Mouse (Mus musculus): ENCODE measurements around the gene Crb2. TPM values are rescaled to one million over a fixed set of nuclear protein-coding genes. Genes with fewer than 3 reads are reported as not detected.

Crb2 gene
- polyA plus RNA-seq, 1 experiment from 2014 or later = not detected

DNA sequence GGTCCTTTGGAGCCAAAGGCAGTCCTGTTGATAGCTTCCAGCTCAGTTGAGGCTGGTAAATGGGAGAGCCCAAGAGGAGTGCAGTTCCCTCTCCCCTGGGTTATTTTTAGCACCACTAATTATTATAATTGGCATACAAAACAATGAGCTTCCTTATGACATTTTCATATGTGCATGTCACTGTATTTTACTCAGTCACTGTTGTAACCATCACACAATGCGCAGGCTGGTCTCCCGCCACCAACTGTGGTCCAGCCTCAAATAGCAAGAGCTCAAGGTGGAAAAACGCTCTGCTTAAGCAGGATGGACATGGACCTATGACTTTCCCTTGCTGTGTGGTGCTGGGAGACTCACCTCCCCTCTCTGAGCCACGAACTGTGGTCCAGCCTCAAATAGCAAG lies 18.3 kb upstream of the Crb2 start:
- Histone ChIP-seq H3K79me2 (ENCODE audit: inconsistent target) (no peaks in the 10 kb centered on the region), H3K27ac (no peak overlapping the region), H3K4me3 (ENCODE audit: inconsistent target) (no peak overlapping the region), H3K36me3 (ENCODE audit: inconsistent target) (no peaks in the 10 kb centered on the region)
- 91% methylated on average over 4 of the region's 4 CpGs for WGBS (ENCODE audit: missing documents)

DNA sequence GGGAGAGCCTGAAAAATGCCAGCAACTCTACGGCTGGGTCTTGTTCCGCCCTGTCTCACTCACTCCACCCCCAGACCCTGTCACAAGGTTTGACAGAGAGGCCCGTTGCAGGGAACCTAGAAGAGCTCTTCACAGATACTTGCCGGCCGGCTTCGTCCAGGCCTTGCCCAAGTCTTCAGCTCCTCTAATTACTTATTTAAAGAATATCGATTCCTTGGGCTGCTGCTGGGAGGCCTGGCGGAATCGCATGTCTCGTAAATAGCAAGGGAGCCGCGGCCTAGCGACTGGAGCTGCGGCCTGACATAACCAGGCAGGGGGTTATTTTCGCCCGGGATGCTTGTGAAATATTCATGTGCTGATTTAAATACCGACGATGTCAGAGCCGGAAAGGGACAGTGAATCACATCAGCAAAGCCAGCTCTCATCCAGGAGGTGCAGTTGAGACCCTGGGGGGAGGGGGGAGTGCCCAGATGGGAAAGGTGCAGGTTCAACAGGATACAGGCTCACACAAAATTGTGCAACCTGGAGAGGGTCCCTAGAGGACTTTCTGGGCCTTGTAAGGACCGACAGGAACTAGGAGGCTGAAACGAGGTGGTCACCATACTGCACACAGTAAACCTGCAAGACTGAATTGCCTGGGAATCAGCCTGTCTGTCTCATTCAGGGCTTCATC lies 17.6 kb upstream of the Crb2 start:
- 74% methylated on average over 21 of the region's 21 CpGs for WGBS (ENCODE audit: missing documents)
- Histone ChIP-seq H3K27ac (no peak overlapping the region), H3K36me3 (ENCODE audit: inconsistent target) (no peaks in the 10 kb centered on the region), H3K4me3 (ENCODE audit: inconsistent target) (no peak overlapping the region), H3K79me2 (ENCODE audit: inconsistent target) (no peaks in the 10 kb centered on the region)

GRCm38 (mm10) chr2:37760633-37761032 lies 15.4 kb upstream of the Crb2 start:
- Histone ChIP-seq H3K4me3 (ENCODE audit: inconsistent target) (no peak overlapping the region), H3K36me3 (ENCODE audit: inconsistent target) (no peaks in the 10 kb centered on the region), H3K79me2 (ENCODE audit: inconsistent target) (no peaks in the 10 kb centered on the region), H3K27ac (no peak overlapping the region)
- 92% methylated on average over 6 of the region's 6 CpGs for WGBS (ENCODE audit: missing documents)

GRCm38 (mm10) chr2:37763638-37764037 lies 12.4 kb upstream of the Crb2 start:
- WGBS (ENCODE audit: missing documents) = 78% methylated on average over 3 of the region's 3 CpGs
- no peaks in the 10 kb centered on the region for H3K36me3 ChIP-seq (ENCODE audit: inconsistent target)
- H3K4me3 ChIP-seq (ENCODE audit: inconsistent target) = no peak overlapping the region
- no peaks in the 10 kb centered on the region for H3K79me2 ChIP-seq (ENCODE audit: inconsistent target)
- no peak overlapping the region for H3K27ac ChIP-seq

DNA sequence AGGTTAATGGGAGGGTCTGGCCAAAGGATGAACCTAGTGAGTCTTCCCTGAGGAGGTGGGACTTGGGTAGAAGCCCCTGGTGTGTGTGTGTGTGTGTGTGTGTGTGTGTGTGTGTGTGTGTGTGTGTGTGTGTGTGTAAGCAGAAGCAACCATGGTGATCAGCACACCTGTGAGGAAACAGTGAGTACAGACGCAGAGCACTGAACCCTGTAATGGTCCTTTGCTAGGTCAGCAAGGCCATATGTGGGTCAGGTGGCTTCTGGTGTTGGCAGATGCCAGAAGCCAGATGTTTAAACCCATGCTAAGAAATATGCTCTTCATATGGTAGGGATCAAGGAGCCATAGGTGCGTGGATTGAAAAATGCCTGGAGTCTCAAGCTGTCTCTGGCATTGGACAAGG lies 11.5 kb upstream of the Crb2 start:
- no peaks in the 10 kb centered on the region for H3K36me3 ChIP-seq (ENCODE audit: inconsistent target)
- no peak overlapping the region for H3K27ac ChIP-seq
- WGBS (ENCODE audit: missing documents) = 81% methylated on average over 1 of the region's 2 CpGs

DNA sequence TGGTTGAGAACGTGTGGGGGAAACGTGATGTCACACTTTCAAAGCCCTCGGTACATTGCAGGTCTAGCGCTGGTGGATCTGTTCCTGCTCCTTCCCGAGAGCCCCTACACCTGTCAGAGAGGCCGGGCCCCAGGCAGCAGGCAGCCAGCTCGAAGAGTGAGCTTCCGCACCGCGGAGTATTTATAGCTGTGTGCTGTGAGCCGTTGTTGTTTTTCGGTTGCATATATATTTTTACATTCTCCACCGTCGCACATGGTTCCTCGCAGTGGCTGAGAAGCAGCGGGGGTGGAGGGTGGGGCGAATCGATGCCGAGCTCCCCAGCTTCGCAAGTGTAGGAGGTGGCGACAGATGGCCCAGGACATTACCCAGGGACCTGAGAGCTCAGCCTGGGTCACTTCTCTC lies 11.0 kb upstream of the Crb2 start:
- no peak overlapping the region for H3K27ac ChIP-seq
- WGBS (ENCODE audit: missing documents) = 17% methylated on average over 21 of the region's 21 CpGs
- H3K4me3 ChIP-seq (ENCODE audit: inconsistent target) = no peak overlapping the region
- H3K79me2 ChIP-seq (ENCODE audit: inconsistent target) = no peaks in the 10 kb centered on the region
- no peaks in the 10 kb centered on the region for H3K36me3 ChIP-seq (ENCODE audit: inconsistent target)

More for the DNA sequence above, 11.5 kb upstream of the Crb2 start:
- no peak overlapping the region for H3K4me3 ChIP-seq (ENCODE audit: inconsistent target)
- H3K79me2 ChIP-seq (ENCODE audit: inconsistent target) = no peaks in the 10 kb centered on the region

DNA sequence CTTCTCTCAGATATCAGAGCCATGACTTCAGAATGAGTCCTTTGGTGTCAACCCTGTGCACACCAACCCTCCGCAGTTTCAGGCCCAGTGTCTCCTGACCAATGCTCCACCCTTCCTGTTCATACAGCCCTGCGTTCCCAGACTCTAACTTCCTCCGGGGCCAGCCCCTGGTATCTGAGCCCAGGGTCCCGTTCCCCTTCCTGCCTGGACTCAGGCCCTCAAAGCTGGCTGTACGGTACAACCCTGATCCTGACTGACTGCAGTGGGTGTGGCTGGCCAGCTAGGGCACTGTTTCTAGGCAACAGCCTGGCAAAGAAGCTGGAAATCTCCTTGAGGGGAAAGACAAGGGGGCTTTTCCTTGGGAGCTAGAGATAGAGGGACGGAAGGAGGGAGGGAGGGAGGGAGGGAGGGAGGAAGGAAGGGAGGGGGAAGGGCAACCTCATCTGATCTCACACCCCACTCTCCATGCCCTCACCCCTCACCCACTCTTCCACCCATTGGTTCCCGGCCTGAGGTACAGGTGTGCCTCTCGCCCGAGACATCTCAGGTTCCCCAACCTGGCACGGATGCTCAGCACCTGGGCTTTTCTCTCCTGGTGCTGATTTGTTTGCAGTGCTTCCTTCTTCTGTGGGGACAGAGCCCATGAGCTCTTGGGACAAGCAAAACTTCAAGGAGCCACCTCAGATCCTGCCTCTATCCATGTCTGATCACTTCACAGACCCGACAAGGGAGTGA lies 9.9 kb upstream of the Crb2 start:
- 50% methylated on average over 10 of the region's 11 CpGs for WGBS (ENCODE audit: missing documents)
- no peaks in the 10 kb centered on the region for H3K36me3 ChIP-seq (ENCODE audit: inconsistent target)
- no peak overlapping the region for H3K27ac ChIP-seq

DNA sequence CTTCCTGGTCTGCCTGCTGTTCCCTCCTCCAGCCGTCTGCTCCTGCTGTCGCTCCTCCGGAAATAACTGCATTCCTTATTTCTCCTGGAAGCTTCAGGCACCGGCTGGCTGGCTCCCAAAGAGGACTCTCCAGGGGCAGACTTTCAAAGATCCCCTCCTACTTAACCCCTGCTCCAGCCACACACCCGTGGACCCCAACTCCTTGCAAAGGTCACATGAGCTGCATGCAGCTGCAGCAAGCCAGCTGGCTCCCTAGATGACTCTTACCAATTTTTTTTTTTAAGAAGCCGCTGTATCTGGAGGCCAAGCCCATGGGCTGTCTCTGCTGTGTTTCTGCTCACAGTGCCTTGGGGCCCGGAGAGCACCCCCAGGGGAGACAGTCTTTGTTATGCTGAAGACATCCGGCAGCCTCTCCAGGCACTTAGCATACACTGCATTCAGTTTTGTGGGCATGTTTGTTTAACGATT lies 8.9 kb upstream of the Crb2 start:
- no peaks in the 10 kb centered on the region for H3K79me2 ChIP-seq (ENCODE audit: inconsistent target)
- no peaks in the 10 kb centered on the region for H3K36me3 ChIP-seq (ENCODE audit: inconsistent target)
- 77% methylated on average over 6 of the region's 9 CpGs for WGBS (ENCODE audit: missing documents)
- H3K27ac ChIP-seq = no peak overlapping the region
- no peak overlapping the region for H3K4me3 ChIP-seq (ENCODE audit: inconsistent target)

More for the DNA sequence above, 9.9 kb upstream of the Crb2 start:
- no peaks in the 10 kb centered on the region for H3K79me2 ChIP-seq (ENCODE audit: inconsistent target)
- no peak overlapping the region for H3K4me3 ChIP-seq (ENCODE audit: inconsistent target)

GRCm38 (mm10) chr2:37767739-37768138 lies 8.3 kb upstream of the Crb2 start:
- no peaks in the 10 kb centered on the region for H3K36me3 ChIP-seq (ENCODE audit: inconsistent target)
- H3K4me3 ChIP-seq (ENCODE audit: inconsistent target) = no peak overlapping the region
- 85% methylated on average over 3 of the region's 3 CpGs for whole genome bisulfite sequencing (ENCODE audit: missing documents)
- no peak overlapping the region for H3K27ac ChIP-seq
- H3K79me2 ChIP-seq (ENCODE audit: inconsistent target) = no peaks in the 10 kb centered on the region

DNA sequence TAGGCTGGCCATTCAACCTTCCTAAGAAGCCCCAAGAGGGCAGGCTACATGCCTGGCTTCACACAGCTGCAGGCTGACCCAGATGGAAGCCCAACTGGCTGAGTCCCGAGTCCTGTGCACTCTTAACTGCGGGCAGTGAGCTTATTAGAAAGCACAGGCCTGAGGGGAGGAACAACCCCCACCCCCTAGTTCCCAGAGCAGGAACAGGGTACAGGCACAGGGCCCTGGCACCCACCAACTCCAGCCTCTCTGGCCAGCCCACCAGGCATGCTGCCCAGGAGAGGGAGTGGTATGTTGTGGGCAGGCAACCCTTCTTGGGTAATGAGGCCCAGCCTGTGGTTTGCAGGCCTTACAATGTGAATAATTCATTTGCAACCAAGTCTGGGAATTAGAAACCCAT lies 7.1 kb upstream of the Crb2 start:
- H3K79me2 ChIP-seq (ENCODE audit: inconsistent target) = no peaks in the 10 kb centered on the region
- no peak overlapping the region for H3K4me3 ChIP-seq (ENCODE audit: inconsistent target)
- WGBS (ENCODE audit: missing documents) = 62% methylated on average over 2 of the region's 2 CpGs
- H3K27ac ChIP-seq = no peak overlapping the region
- no peaks in the 10 kb centered on the region for H3K36me3 ChIP-seq (ENCODE audit: inconsistent target)

- no peak overlapping the region for H3K4me3 ChIP-seq (ENCODE audit: inconsistent target)
- no peaks in the 10 kb centered on the region for H3K36me3 ChIP-seq (ENCODE audit: inconsistent target)
- no peak overlapping the region for H3K27ac ChIP-seq
- H3K79me2 ChIP-seq (ENCODE audit: inconsistent target) = no peaks in the 10 kb centered on the region
- 85% methylated on average over 7 of the region's 8 CpGs for WGBS (ENCODE audit: missing documents)
Observed at GRCm38 (mm10) chr2:37769793-37770192, 6.3 kb upstream of the Crb2 start.

GRCm38 (mm10) chr2:37771618-37772285 lies 4.3 kb upstream of the Crb2 start:
- peak overlapping the region; percentile 10; the same call in 1 of the 2 replicates for H3K4me3 ChIP-seq (ENCODE audit: inconsistent target)
- H3K79me2 ChIP-seq (ENCODE audit: inconsistent target) = no peaks in the 10 kb centered on the region
- H3K27ac ChIP-seq = no peak overlapping the region
- no peaks in the 10 kb centered on the region for H3K36me3 ChIP-seq (ENCODE audit: inconsistent target)
- WGBS (ENCODE audit: missing documents) = 1% methylated on average over 18 of the region's 18 CpGs

GRCm38 (mm10) chr2:37774571-37774970 lies 1.5 kb upstream of the Crb2 start:
- WGBS (ENCODE audit: missing documents) = 50% methylated on average over 5 of the region's 5 CpGs
- H3K4me3 ChIP-seq (ENCODE audit: inconsistent target) = no peak overlapping the region
- H3K36me3 ChIP-seq (ENCODE audit: inconsistent target) = no peaks in the 10 kb centered on the region
- H3K79me2 ChIP-seq (ENCODE audit: inconsistent target) = no peaks in the 10 kb centered on the region
- no peak overlapping the region for H3K27ac ChIP-seq

DNA sequence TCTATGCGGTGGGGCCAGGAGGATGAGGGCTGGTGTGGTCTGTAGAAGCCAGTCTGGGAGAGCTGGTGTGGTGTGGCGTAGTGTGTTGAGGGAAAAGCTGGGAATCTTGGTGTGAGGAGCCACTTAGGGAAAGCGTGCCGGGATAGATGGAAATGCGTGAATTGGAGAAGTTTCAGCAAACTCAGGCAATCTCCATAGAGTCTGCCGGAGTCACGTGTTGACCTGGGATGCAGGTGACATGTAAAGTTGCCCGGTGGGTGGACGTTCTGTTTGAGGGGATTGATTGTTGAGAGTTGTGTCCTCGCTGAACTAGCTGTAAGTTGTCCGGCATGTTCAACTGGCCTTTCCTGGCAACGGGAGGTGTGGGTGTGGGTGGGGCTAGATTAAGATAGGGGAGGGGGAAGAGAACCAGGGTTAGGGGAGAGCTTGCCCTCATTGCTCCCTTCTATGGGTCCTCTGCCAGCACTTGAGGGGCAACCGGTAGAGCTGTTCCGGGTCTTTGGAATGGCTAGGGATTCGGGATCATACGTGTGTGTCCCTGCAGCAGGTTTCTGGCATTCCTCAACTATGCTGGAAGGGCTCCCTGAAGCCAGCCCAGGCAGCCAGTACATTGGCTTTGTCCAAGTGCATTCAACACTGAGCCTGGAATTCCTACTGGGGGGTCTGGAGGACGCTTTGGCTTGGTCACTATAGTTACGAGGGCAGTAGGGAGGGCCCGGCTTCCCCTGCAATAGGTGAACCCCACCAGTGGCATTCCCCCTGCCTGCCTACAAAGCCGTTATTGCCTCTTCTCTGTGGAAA lies 762 bp downstream of the Crb2 start:
- H3K4me3 ChIP-seq (ENCODE audit: inconsistent target) = no peak overlapping the region
- no peaks in the 10 kb centered on the region for H3K79me2 ChIP-seq (ENCODE audit: inconsistent target)
- no peak overlapping the region for H3K27ac ChIP-seq
- whole genome bisulfite sequencing (ENCODE audit: missing documents) = 72% methylated on average over 20 of the region's 20 CpGs
- H3K36me3 ChIP-seq (ENCODE audit: inconsistent target) = no peaks in the 10 kb centered on the region

Measured in macrophage (primary cell).